Mouse (Mus musculus): Measurements from ENCODE around the gene Prss12. TPM values are rescaled to one million over a fixed set of nuclear protein-coding genes. Genes with fewer than 3 reads are reported as not detected.

Prss12 gene
- polyA plus RNA-seq, 1 experiment, result 0.40 TPM

GRCm38 (mm10) chr3:123505778-123506667, 59.3 kb downstream of the Prss12 start:
- Histone ChIP-seq H3K27ac (replicated peaks; ENCODE audit: low read depth, low read length) (no peak overlapping the region), H3K4me3 (ENCODE audit: insufficient read depth, low read depth, low read length) (no peak overlapping the region), H3K4me1 (ENCODE audit: control insufficient read depth, insufficient read depth, insufficient read length, low read length) (no peaks in the 10 kb centered on the region)

- Histone ChIP-seq H3K4me1 (ENCODE audit: control insufficient read depth, insufficient read depth, insufficient read length, low read length) (no peaks in the 10 kb centered on the region), H3K27ac (replicated peaks; ENCODE audit: low read depth, low read length) (no peak overlapping the region; the same call in 1 of the 2 replicates), H3K4me3 (ENCODE audit: insufficient read depth, low read depth, low read length) (peak overlapping the region; percentile 79)
Observed at GRCm38 (mm10) chr3:123506699-123507662, 60.3 kb downstream of the Prss12 start.

GRCm38 (mm10) chr3:123507663-123508055, 60.9 kb downstream of the Prss12 start:
- H3K4me1 ChIP-seq (ENCODE audit: control insufficient read depth, insufficient read depth, insufficient read length, low read length), result no peaks in the 10 kb centered on the region
- peak overlapping the region; percentile 86 for H3K27ac ChIP-seq (replicated peaks; ENCODE audit: low read depth, low read length)
- peak overlapping the region; percentile 79 for H3K4me3 ChIP-seq (ENCODE audit: insufficient read depth, low read depth, low read length)

- Histone ChIP-seq H3K4me1 (ENCODE audit: control insufficient read depth, insufficient read depth, insufficient read length, low read length) (no peaks in the 10 kb centered on the region), H3K27ac (replicated peaks; ENCODE audit: low read depth, low read length) (peak overlapping the region; percentile 92), H3K4me3 (ENCODE audit: insufficient read depth, low read depth, low read length) (peak overlapping the region; percentile 79)
Observed at GRCm38 (mm10) chr3:123508056-123508674, 61.5 kb downstream of the Prss12 start.

GRCm38 (mm10) chr3:123508675-123509376, 62.1 kb downstream of the Prss12 start:
- H3K27ac ChIP-seq (replicated peaks; ENCODE audit: low read depth, low read length), result peak overlapping the region; percentile 92
- H3K4me1 ChIP-seq (ENCODE audit: control insufficient read depth, insufficient read depth, insufficient read length, low read length), result no peaks in the 10 kb centered on the region
- H3K4me3 ChIP-seq (ENCODE audit: insufficient read depth, low read depth, low read length), result peak overlapping the region; percentile 71

GRCm38 (mm10) chr3:123511818-123512217, 65.1 kb downstream of the Prss12 start:
- H3K4me1 ChIP-seq (ENCODE audit: control insufficient read depth, insufficient read depth, insufficient read length, low read length), result no peaks in the 10 kb centered on the region
- no peak overlapping the region for H3K4me3 ChIP-seq (ENCODE audit: insufficient read depth, low read depth, low read length)
- H3K27ac ChIP-seq (replicated peaks; ENCODE audit: low read depth, low read length), result no peak overlapping the region

- no peaks in the 10 kb centered on the region for H3K4me1 ChIP-seq (ENCODE audit: control insufficient read depth, insufficient read depth, insufficient read length, low read length)
- H3K27ac ChIP-seq (replicated peaks; ENCODE audit: low read depth, low read length), result no peak overlapping the region
- H3K4me3 ChIP-seq (ENCODE audit: insufficient read depth, low read depth, low read length), result no peak overlapping the region
Observed at GRCm38 (mm10) chr3:123514886-123515285, 68.2 kb downstream of the Prss12 start.

- Histone ChIP-seq H3K4me3 (ENCODE audit: insufficient read depth, low read depth, low read length) (no peak overlapping the region), H3K4me1 (ENCODE audit: control insufficient read depth, insufficient read depth, insufficient read length, low read length) (no peaks in the 10 kb centered on the region), H3K27ac (replicated peaks; ENCODE audit: low read depth, low read length) (no peak overlapping the region)
Observed at GRCm38 (mm10) chr3:123515600-123516359, 69.1 kb downstream of the Prss12 start.

GRCm38 (mm10) chr3:123516784-123517183, 70.1 kb downstream of the Prss12 start:
- no peak overlapping the region for H3K4me3 ChIP-seq (ENCODE audit: insufficient read depth, low read depth, low read length)
- no peak overlapping the region for H3K27ac ChIP-seq (replicated peaks; ENCODE audit: low read depth, low read length)
- H3K4me1 ChIP-seq (ENCODE audit: control insufficient read depth, insufficient read depth, insufficient read length, low read length), result no peaks in the 10 kb centered on the region

GRCm38 (mm10) chr3:123526313-123527067, 79.8 kb downstream of the Prss12 start:
- Histone ChIP-seq H3K4me3 (ENCODE audit: insufficient read depth, low read depth, low read length) (no peak overlapping the region), H3K27ac (replicated peaks; ENCODE audit: low read depth, low read length) (no peak overlapping the region), H3K4me1 (ENCODE audit: control insufficient read depth, insufficient read depth, insufficient read length, low read length) (no peaks in the 10 kb centered on the region)

- H3K4me3 ChIP-seq (ENCODE audit: insufficient read depth, low read depth, low read length), result no peak overlapping the region
- H3K27ac ChIP-seq (replicated peaks; ENCODE audit: low read depth, low read length), result no peak overlapping the region
- no peaks in the 10 kb centered on the region for H3K4me1 ChIP-seq (ENCODE audit: control insufficient read depth, insufficient read depth, insufficient read length, low read length)
Observed at GRCm38 (mm10) chr3:123527806-123528507, 81.2 kb downstream of the Prss12 start.

GRCm38 (mm10) chr3:123531124-123531523, 84.4 kb downstream of the Prss12 start:
- Histone ChIP-seq H3K4me1 (ENCODE audit: control insufficient read depth, insufficient read depth, insufficient read length, low read length) (no peaks in the 10 kb centered on the region), H3K4me3 (ENCODE audit: insufficient read depth, low read depth, low read length) (no peak overlapping the region), H3K27ac (replicated peaks; ENCODE audit: low read depth, low read length) (no peak overlapping the region)

- no peak overlapping the region for H3K27ac ChIP-seq (replicated peaks; ENCODE audit: low read depth, low read length)
- H3K4me3 ChIP-seq (ENCODE audit: insufficient read depth, low read depth, low read length), result no peak overlapping the region
- H3K4me1 ChIP-seq (ENCODE audit: control insufficient read depth, insufficient read depth, insufficient read length, low read length), result no peaks in the 10 kb centered on the region
Observed at GRCm38 (mm10) chr3:123537279-123537678, 90.6 kb downstream of the Prss12 start.

Measured in brown adipose tissue, adult 24 weeks (tissue).